Mouse (Mus musculus): ENCODE results near the gene Srm. TPM values are rescaled to one million over a fixed set of nuclear protein-coding genes. Genes with fewer than 3 reads are reported as not detected.

Srm gene
- polyA plus RNA-seq, 1 experiment: 98.7 TPM

DNA sequence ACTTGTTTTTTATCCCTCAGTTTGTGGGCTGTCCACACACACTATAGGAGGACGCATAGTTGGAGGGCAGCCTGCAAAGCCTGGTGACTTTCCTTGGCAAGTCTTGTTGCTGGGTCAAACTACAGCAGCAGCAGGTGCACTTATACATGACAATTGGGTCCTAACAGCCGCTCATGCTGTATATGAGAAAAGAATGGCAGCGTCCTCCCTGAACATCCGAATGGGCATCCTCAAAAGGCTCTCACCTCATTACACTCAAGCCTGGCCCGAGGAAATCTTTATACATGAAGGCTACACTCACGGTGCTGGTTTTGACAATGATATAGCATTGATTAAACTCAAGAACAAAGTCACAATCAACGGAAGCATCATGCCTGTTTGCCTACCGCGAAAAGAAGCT, 22.4 kb downstream of the Srm start:
- Histone ChIP-seq H3K36me3 (ENCODE audit: control insufficient read depth, insufficient read depth, low read length) (peaks cover 53% of the 10 kb centered on the region), H3K27me3 (ENCODE audit: control insufficient read depth, insufficient read depth, low read length) (no peaks in the 10 kb centered on the region), H3K4me3 (ENCODE audit: control insufficient read depth, insufficient read depth, low read length) (no peak overlapping the region), H3K27ac (ENCODE audit: control insufficient read depth, insufficient read depth, low read length) (no peak overlapping the region), H3K4me1 (replicated peaks; ENCODE audit: control insufficient read depth, insufficient read depth, low read length) (no peaks in the 10 kb centered on the region)
- TF ChIP-seq CTCF (IDR thresholded peaks at IDR 0.05; ENCODE audit: borderline replicate concordance, control insufficient read depth, extremely low read depth, insufficient read depth, low read length, poor library complexity) (no peak), POLR2A (IDR thresholded peaks at IDR 0.05; ENCODE audit: control insufficient read depth, extremely low read depth, insufficient read depth, low read length, poor library complexity) (no peak)
- no peak for DNase-seq
- 93% methylated on average over 9 of the region's 9 CpGs for WGBS

DNA sequence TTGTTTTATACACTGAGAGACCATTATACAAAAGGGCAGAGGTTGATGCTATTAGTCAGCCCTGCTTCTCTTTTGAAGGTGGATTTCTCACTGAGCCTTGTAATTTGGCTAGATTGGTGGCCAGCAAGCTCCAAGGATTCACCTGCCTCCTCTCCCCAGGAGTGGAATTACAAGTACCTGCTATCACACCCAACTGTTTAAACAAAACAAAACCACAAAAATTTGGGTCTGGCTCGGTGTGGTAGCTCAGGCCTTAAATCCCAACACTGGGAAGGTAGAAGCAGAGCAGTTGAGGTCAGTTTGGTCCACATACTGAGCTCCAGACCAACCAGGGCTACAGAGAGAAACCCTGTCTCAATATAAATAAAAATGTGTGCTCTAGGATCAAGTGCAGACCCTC, 28.5 kb downstream of the Srm start:
- Histone ChIP-seq H3K27me3 (ENCODE audit: control insufficient read depth, insufficient read depth, low read length) (no peaks in the 10 kb centered on the region), H3K27ac (ENCODE audit: control insufficient read depth, insufficient read depth, low read length) (no peak overlapping the region), H3K36me3 (ENCODE audit: control insufficient read depth, insufficient read depth, low read length) (peaks cover 93% of the 10 kb centered on the region), H3K4me3 (ENCODE audit: control insufficient read depth, insufficient read depth, low read length) (no peak overlapping the region), H3K4me1 (replicated peaks; ENCODE audit: control insufficient read depth, insufficient read depth, low read length) (peaks cover 3% of the 10 kb centered on the region)
- WGBS: 97% methylated on average over 1 of the region's 1 CpGs
- TF ChIP-seq POLR2A (IDR thresholded peaks at IDR 0.05; ENCODE audit: control insufficient read depth, extremely low read depth, insufficient read depth, low read length, poor library complexity): no peak
- no peak for TF ChIP-seq CTCF (IDR thresholded peaks at IDR 0.05; ENCODE audit: borderline replicate concordance, control insufficient read depth, extremely low read depth, insufficient read depth, low read length, poor library complexity)
- no peak for DNase-seq

- H3K36me3 ChIP-seq (ENCODE audit: control insufficient read depth, insufficient read depth, low read length): peaks cover 87% of the 10 kb centered on the region
- H3K4me1 ChIP-seq (replicated peaks; ENCODE audit: control insufficient read depth, insufficient read depth, low read length): peaks cover 6% of the 10 kb centered on the region
- no peak for TF ChIP-seq CTCF (IDR thresholded peaks at IDR 0.05; ENCODE audit: borderline replicate concordance, control insufficient read depth, extremely low read depth, insufficient read depth, low read length, poor library complexity)
- no peak for TF ChIP-seq POLR2A (IDR thresholded peaks at IDR 0.05; ENCODE audit: control insufficient read depth, extremely low read depth, insufficient read depth, low read length, poor library complexity)
- H3K27ac ChIP-seq (ENCODE audit: control insufficient read depth, insufficient read depth, low read length): no peak overlapping the region
- H3K4me3 ChIP-seq (ENCODE audit: control insufficient read depth, insufficient read depth, low read length): no peak overlapping the region
- 97% methylated on average over 1 of the region's 1 CpGs for WGBS
- DNase-seq: no peak
- H3K27me3 ChIP-seq (ENCODE audit: control insufficient read depth, insufficient read depth, low read length): no peaks in the 10 kb centered on the region
Measured at GRCm38 (mm10) chr4:148620718-148621117, 29.4 kb downstream of the Srm start.

- no peak overlapping the region for H3K27ac ChIP-seq (ENCODE audit: control insufficient read depth, insufficient read depth, low read length)
- H3K27me3 ChIP-seq (ENCODE audit: control insufficient read depth, insufficient read depth, low read length): no peaks in the 10 kb centered on the region
- no peak overlapping the region for H3K4me3 ChIP-seq (ENCODE audit: control insufficient read depth, insufficient read depth, low read length)
- TF ChIP-seq POLR2A (IDR thresholded peaks at IDR 0.05; ENCODE audit: control insufficient read depth, extremely low read depth, insufficient read depth, low read length, poor library complexity): no peak
- TF ChIP-seq CTCF (IDR thresholded peaks at IDR 0.05; ENCODE audit: borderline replicate concordance, control insufficient read depth, extremely low read depth, insufficient read depth, low read length, poor library complexity): no peak
- H3K4me1 ChIP-seq (replicated peaks; ENCODE audit: control insufficient read depth, insufficient read depth, low read length): peaks cover 6% of the 10 kb centered on the region
- peaks cover 69% of the 10 kb centered on the region for H3K36me3 ChIP-seq (ENCODE audit: control insufficient read depth, insufficient read depth, low read length)
- DNase-seq: no peak
- WGBS: 98% methylated on average over 4 of the region's 4 CpGs
Measured at GRCm38 (mm10) chr4:148622485-148622884, 31.2 kb downstream of the Srm start.

- peaks cover 62% of the 10 kb centered on the region for H3K36me3 ChIP-seq (ENCODE audit: control insufficient read depth, insufficient read depth, low read length)
- TF ChIP-seq POLR2A (IDR thresholded peaks at IDR 0.05; ENCODE audit: control insufficient read depth, extremely low read depth, insufficient read depth, low read length, poor library complexity): no peak
- no peak for TF ChIP-seq CTCF (IDR thresholded peaks at IDR 0.05; ENCODE audit: borderline replicate concordance, control insufficient read depth, extremely low read depth, insufficient read depth, low read length, poor library complexity)
- H3K4me3 ChIP-seq (ENCODE audit: control insufficient read depth, insufficient read depth, low read length): no peak overlapping the region
- H3K27me3 ChIP-seq (ENCODE audit: control insufficient read depth, insufficient read depth, low read length): no peaks in the 10 kb centered on the region
- peaks cover 6% of the 10 kb centered on the region for H3K4me1 ChIP-seq (replicated peaks; ENCODE audit: control insufficient read depth, insufficient read depth, low read length)
- DNase-seq: no peak
- WGBS: 64% methylated on average over 4 of the region's 4 CpGs
- H3K27ac ChIP-seq (ENCODE audit: control insufficient read depth, insufficient read depth, low read length): no peak overlapping the region
Measured at GRCm38 (mm10) chr4:148623609-148624008, 32.3 kb downstream of the Srm start.

DNA sequence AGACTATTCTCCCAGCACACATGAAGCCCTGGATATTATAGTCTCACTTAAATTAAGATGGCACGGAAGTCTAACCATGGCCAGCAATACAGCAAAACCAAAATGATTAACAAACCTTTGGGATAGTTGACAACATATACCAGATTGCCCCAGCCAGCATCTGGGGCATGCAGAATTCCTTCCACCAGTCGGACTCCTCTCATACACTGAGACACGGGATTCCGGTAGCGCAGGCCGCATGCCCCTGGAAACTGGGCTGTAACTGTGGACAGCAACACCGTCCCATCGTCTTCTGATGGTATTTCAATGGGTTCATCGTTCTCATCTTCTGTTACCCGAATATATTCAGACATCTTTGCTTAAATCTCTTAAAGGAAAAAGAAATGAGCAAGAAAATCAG, 33.7 kb downstream of the Srm start:
- H3K27ac ChIP-seq (ENCODE audit: control insufficient read depth, insufficient read depth, low read length): no peak overlapping the region
- no peak overlapping the region for H3K4me3 ChIP-seq (ENCODE audit: control insufficient read depth, insufficient read depth, low read length)
- no peaks in the 10 kb centered on the region for H3K27me3 ChIP-seq (ENCODE audit: control insufficient read depth, insufficient read depth, low read length)
- TF ChIP-seq POLR2A (IDR thresholded peaks at IDR 0.05; ENCODE audit: control insufficient read depth, extremely low read depth, insufficient read depth, low read length, poor library complexity) (no peak), CTCF (IDR thresholded peaks at IDR 0.05; ENCODE audit: borderline replicate concordance, control insufficient read depth, extremely low read depth, insufficient read depth, low read length, poor library complexity) (no peak)
- no peak for DNase-seq
- WGBS: 91% methylated on average over 10 of the region's 10 CpGs
- peaks cover 48% of the 10 kb centered on the region for H3K36me3 ChIP-seq (ENCODE audit: control insufficient read depth, insufficient read depth, low read length)
- H3K4me1 ChIP-seq (replicated peaks; ENCODE audit: control insufficient read depth, insufficient read depth, low read length): peaks cover 6% of the 10 kb centered on the region

Data from thymus, adult 2 months (tissue).